Mouse (Mus musculus) megakaryocyte, embryonic 14.5 days (primary cell): ENCODE results near the gene Gm11564.
"Not testable (repeated sequence)": the region's sequence is repeated elsewhere in the genome, so short reads cannot be mapped to it uniquely, and the experiment has no call there.

Experiments
- FLI1 ChIP-seq: IDR thresholded peaks from 2 replicates; pipeline ENCODE4 v1.6.1; 2012; ENCODE audit warnings: low read length, inconsistent platforms, mixed read lengths
- GATA1 ChIP-seq: IDR thresholded peaks from 3 replicates; pipeline ENCODE4 v1.6.1; 2012; ENCODE audit warnings: mixed read lengths, low read length, inconsistent platforms, borderline replicate concordance

DNA sequence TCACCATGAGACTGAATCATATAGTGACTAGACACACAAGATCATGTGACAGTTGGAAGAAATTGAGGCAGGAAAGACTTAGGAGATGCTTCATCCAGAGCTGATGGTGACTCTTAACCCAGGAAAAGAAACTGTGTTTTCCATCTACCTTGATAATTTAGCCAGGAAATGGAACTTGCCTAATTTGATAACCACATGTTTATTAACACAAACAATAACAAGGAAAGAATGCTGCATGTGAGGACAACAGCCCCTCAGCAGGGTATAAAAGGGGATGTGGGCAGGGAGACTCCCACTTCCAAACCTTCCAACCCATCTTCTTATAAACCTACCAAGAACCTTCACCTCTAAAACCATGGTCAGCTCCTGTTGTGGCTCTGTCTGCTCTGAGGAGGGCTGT lies 30.6 kb downstream of the Gm11564 start, which contains the start of gene Krtap4-9:
- not testable (repeated sequence) for TF ChIP-seq FLI1, GATA1
